Mouse (Mus musculus) kidney, postnatal 14 days (tissue): ENCODE measurements around the gene Sox1.

Experiments used
- DNase-seq: peaks from one replicate; pipeline ENCODE4 v3.0.0; 2022; ENCODE audit warnings: mixed read lengths

Sox1 gene

GRCm38 (mm10) chr8:12427886-12428799, 33.0 kb downstream of the Sox1 start:
- DNase-seq, result no peak

GRCm38 (mm10) chr8:12428931-12429330, 33.8 kb downstream of the Sox1 start:
- DNase-seq, result no peak

GRCm38 (mm10) chr8:12429601-12430172, 34.6 kb downstream of the Sox1 start:
- no peak for DNase-seq

GRCm38 (mm10) chr8:12430173-12430899, 35.2 kb downstream of the Sox1 start:
- no peak for DNase-seq

- DNase-seq, result no peak
These were observed 36.0 kb downstream of the Sox1 start for GRCm38 (mm10) chr8:12430900-12431737.

- DNase-seq, result no peak
These were observed 36.6 kb downstream of the Sox1 start for GRCm38 (mm10) chr8:12431738-12432055.

- DNase-seq, result no peak
These were observed 37.5 kb downstream of the Sox1 start for GRCm38 (mm10) chr8:12432546-12432945.

- no peak for DNase-seq
These were observed 39.7 kb downstream of the Sox1 start for GRCm38 (mm10) chr8:12434771-12435170.

- DNase-seq, result no peak
These were observed 42.9 kb downstream of the Sox1 start for GRCm38 (mm10) chr8:12438021-12438420.

- DNase-seq, result no peak
These were observed 43.9 kb downstream of the Sox1 start for GRCm38 (mm10) chr8:12439044-12439443.

GRCm38 (mm10) chr8:12439846-12440245, 44.8 kb downstream of the Sox1 start:
- no peak for DNase-seq

- DNase-seq, result no peak
These were observed 45.9 kb downstream of the Sox1 start for GRCm38 (mm10) chr8:12440997-12441396.

GRCm38 (mm10) chr8:12445258-12445657, 50.2 kb downstream of the Sox1 start:
- DNase-seq, result no peak

- DNase-seq, result no peak
These were observed 51.0 kb downstream of the Sox1 start for GRCm38 (mm10) chr8:12445926-12446680.
